Mouse (Mus musculus): ENCODE measurements at regions not wholly inside any gene's neighbourhood (a gene's known extent, or its start where the extent isn't known, plus 50 kb on each side); places are given as distances from the start of the nearest gene placed in this dataset.

DNA sequence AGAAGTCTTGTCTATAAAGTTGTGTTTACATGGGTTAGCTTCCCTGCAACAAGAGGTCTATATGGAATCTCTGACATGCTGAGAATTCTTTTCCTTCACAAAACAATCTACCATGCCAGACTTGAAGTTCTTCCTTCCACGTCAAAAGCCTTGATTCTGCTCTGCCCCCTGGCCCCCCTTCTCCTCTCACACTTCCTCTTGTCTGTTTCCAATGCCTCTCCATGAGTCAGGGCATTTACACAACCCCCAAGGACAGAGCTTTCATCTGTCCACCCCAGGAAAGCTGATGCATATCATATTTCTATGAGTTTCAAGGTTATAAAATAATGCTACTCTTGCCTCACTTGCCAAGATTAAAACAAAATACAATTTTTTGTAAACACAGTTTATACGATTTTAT lies 557.7 kb upstream of the Zwint start:
- Histone ChIP-seq H3K79me2 (ENCODE audit: control insufficient read depth, insufficient read depth, low read length, poor library complexity) (no peaks in the 10 kb centered on the region), H3K27ac (ENCODE audit: control insufficient read depth, low read depth, low read length) (no peak overlapping the region), H3K27me3 (ENCODE audit: control insufficient read depth in 1 of 2, insufficient read depth in 2 of 2, low read length in 2 of 2) (no peaks in the 10 kb centered on the region), H3K4me1 (ENCODE audit: control insufficient read depth in 1 of 2, insufficient read depth in 2 of 2, low read length in 2 of 2) (no peaks in the 10 kb centered on the region), H3K4me3 (ENCODE audit: control insufficient read depth in 1 of 2, insufficient read depth in 1 of 2, low read depth in 2 of 2, low read length in 2 of 2) (no peak overlapping the region), H3K9me3 (replicated peaks; ENCODE audit: insufficient read depth, low read length) (no peaks in the 10 kb centered on the region), H3K36me3 (ENCODE audit: control insufficient read depth in 1 of 2, insufficient read depth in 2 of 2, low read length in 2 of 2) (no peaks in the 10 kb centered on the region), H3K9ac (ENCODE audit: control insufficient read depth, low read depth, low read length, poor library complexity, severe bottlenecking) (no peak overlapping the region)
- TF ChIP-seq ETS1 (IDR thresholded peaks at IDR 0.05; ENCODE audit: low read depth, low read length): no peak
- TF ChIP-seq E2F4 (IDR thresholded peaks at IDR 0.05; ENCODE audit: borderline replicate concordance, low read depth, low read length): no peak
- TF ChIP-seq CHD1 (IDR thresholded peaks at IDR 0.05; ENCODE audit: low read depth, low read length): no peak
- TF ChIP-seq TCF12 (IDR thresholded peaks at IDR 0.05; ENCODE audit: low read depth, low read length): no peak
- no peak for TF ChIP-seq MYB (IDR thresholded peaks at IDR 0.05; ENCODE audit: low read depth, low read length)
- no peak for DNase-seq (ENCODE audit: low read depth, low spot score)

DNA sequence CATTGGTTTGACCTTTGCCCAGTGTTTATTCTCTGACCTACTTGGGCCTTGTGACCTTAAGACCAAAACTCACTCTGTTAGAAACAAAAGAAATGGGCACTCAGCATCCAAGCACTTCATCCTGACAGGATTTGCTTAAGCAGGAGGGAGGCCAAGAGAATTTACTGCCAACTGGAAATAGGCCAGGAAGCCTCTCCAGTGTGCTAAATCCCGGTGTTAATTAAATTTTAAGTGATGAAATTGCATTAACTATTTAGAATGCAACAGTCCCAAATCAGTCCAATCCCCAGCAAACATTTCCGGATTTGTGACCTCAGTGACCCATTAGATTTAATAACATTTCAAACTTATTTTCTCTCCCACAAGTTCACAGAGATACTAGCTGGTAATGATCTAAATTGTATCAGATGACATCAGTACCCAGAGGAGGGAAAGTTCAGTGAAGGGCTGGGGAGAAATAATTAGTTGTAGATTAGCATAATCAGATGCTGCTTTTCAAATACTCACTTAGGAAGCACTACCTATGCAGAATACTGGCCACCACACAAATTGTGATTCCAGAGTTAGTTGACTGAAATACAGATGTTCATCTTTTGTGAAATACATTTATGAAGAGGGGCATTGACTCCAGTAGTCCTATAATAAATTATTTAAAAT lies 555.4 kb upstream of the Zwint start:
- Histone ChIP-seq H3K9ac (ENCODE audit: control insufficient read depth, low read depth, low read length, poor library complexity, severe bottlenecking) (no peak overlapping the region), H3K27ac (ENCODE audit: control insufficient read depth, low read depth, low read length) (no peak overlapping the region), H3K27me3 (ENCODE audit: control insufficient read depth in 1 of 2, insufficient read depth in 2 of 2, low read length in 2 of 2) (no peaks in the 10 kb centered on the region), H3K4me1 (ENCODE audit: control insufficient read depth in 1 of 2, insufficient read depth in 2 of 2, low read length in 2 of 2) (no peaks in the 10 kb centered on the region), H3K9me3 (replicated peaks; ENCODE audit: insufficient read depth, low read length) (no peaks in the 10 kb centered on the region), H3K36me3 (ENCODE audit: control insufficient read depth in 1 of 2, insufficient read depth in 2 of 2, low read length in 2 of 2) (no peaks in the 10 kb centered on the region), H3K79me2 (ENCODE audit: control insufficient read depth, insufficient read depth, low read length, poor library complexity) (no peaks in the 10 kb centered on the region), H3K4me3 (ENCODE audit: control insufficient read depth in 1 of 2, insufficient read depth in 1 of 2, low read depth in 2 of 2, low read length in 2 of 2) (no peak overlapping the region)
- no peak for DNase-seq (ENCODE audit: low read depth, low spot score)
- no peak for TF ChIP-seq JUND (IDR thresholded peaks at IDR 0.05; ENCODE audit: low read depth, low read length)
- no peak for TF ChIP-seq ZNF384 (IDR thresholded peaks at IDR 0.05; ENCODE audit: low read depth, low read length)
- no peak for TF ChIP-seq RCOR1 (IDR thresholded peaks at IDR 0.05; ENCODE audit: low read depth, low read length)
- no peak for TF ChIP-seq TAL1 (IDR thresholded peaks at IDR 0.05; ENCODE audit: low read length)
- TF ChIP-seq POLR2AphosphoS5 (IDR thresholded peaks at IDR 0.05; ENCODE audit: borderline replicate concordance, low read depth, low read length): no peak
- TF ChIP-seq MAZ (IDR thresholded peaks at IDR 0.05; ENCODE audit: low read depth, low read length): no peak
- no peak for TF ChIP-seq ZC3H11A (IDR thresholded peaks at IDR 0.05; ENCODE audit: low read depth, low read length)
- TF ChIP-seq RAD21 (IDR thresholded peaks at IDR 0.05; ENCODE audit: low read depth, low read length): no peak
- TF ChIP-seq MEF2A (IDR thresholded peaks at IDR 0.05; ENCODE audit: extremely low read depth, insufficient replicate concordance, low read depth, low read length, poor library complexity, severe bottlenecking): no peak
- no peak for TF ChIP-seq POLR2A (IDR thresholded peaks at IDR 0.05; ENCODE audit: control insufficient read depth in 1 of 2, insufficient read depth in 1 of 2, low read depth in 1 of 2, low read length in 2 of 2, poor library complexity in 1 of 2)
- TF ChIP-seq BHLHE40 (IDR thresholded peaks at IDR 0.05; ENCODE audit: borderline replicate concordance, low read depth, low read length): no peak
- TF ChIP-seq CHD2 (IDR thresholded peaks at IDR 0.05; ENCODE audit: low read length): no peak

Data from MEL (cell line).